Mouse (Mus musculus) C2C12 (cell line): ENCODE data around the gene Tmem82.

Experiments used
- CEBPB ChIP-seq: IDR thresholded peaks from one replicate; pipeline ENCODE4 v1.6.1; 2011; ENCODE audit warnings: low read depth, mild to moderate bottlenecking, control low read depth, moderate library complexity
- CTCF ChIP-seq: IDR thresholded peaks from one replicate; pipeline ENCODE4 v1.5.1; 2011; ENCODE audit not compliant: control insufficient read depth, insufficient read depth, insufficient read length
- FOSL1 ChIP-seq: IDR thresholded peaks from one replicate; pipeline ENCODE4 v1.8.0; 2011; ENCODE audit warnings: mild to moderate bottlenecking, low read length; ENCODE audit not compliant: poor library complexity, insufficient read depth, severe bottlenecking
- MAX ChIP-seq: IDR thresholded peaks from one replicate; pipeline ENCODE4 v1.6.1; 2011; ENCODE audit warnings: mild to moderate bottlenecking, control low read depth
- MYOD1 ChIP-seq: IDR thresholded peaks from one replicate; pipeline ENCODE4 v1.6.1; 2011; ENCODE audit warnings: low read depth; ENCODE audit not compliant: control insufficient read depth, insufficient read length
- USF1 ChIP-seq: IDR thresholded peaks from one replicate; pipeline ENCODE4 v1.6.1; 2011; ENCODE audit warnings: low read depth, mild to moderate bottlenecking, control low read depth, moderate library complexity

GRCm38 (mm10) chr4:141622580-141622979 is 4.1 kb upstream of the Tmem82 start:
- TF ChIP-seq CEBPB, result no peak
- TF ChIP-seq MYOD1, result no peak
- TF ChIP-seq CTCF, result no peak
- no peak for TF ChIP-seq FOSL1
- TF ChIP-seq MAX, result no peak
- no peak for TF ChIP-seq USF1
